Mouse (Mus musculus) adrenal gland, postnatal 14 days (tissue): Measurements from ENCODE around the gene Ipo11. TPM values are rescaled to one million over a fixed set of nuclear protein-coding genes. Genes with fewer than 3 reads are reported as not detected.

Experiments used
- DNase-seq: peaks from one replicate; pipeline ENCODE4 v3.0.0; 2021; ENCODE audit warnings: mixed read lengths
- total RNA-seq: library from RNA; stranded (reverse); gene quantifications from 2 replicates; pipeline ENCODE4 v1.2.3, GENCODE M21; 2021

Ipo11 gene
- total RNA-seq, 1 experiment from 2014 or later = 37.4 TPM

DNA sequence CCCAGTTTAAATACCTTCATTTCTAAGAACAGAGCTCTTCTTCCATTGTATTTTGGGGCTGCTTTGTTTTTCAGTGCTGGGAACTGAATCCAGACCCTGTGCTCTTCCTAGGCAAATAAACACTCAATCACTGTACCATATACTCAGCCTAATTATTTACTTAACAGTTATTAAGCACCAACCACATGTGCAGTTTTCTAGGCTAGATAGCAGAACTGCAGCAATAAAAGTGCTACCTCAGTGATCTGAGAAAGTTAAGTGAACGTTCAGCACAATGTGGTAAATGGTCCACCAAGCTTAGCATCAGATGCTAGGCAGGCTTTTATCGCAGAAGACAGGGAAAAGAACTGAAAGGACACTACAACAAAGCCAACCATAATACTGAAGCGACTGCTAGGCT is 32.1 kb downstream of the Ipo11 start:
- no peak for DNase-seq

DNA sequence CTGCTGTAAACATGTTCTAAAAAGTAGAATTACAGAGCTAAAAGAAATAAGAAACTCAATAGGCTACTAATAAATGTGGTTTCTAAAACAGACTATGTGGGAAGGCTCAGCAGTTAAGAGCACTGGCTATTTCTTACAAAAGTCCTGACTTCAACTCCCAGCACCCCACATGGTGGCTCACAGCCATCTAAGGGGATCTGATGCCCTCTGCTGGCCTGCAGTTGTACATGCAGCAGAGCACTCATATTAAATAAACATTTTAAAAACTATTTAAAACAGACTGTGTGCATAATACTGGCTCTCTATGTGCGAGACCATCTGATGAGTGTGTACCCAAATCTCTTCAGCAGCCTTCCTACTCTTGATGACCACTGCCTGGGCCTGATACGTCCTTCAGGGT is 42.5 kb downstream of the Ipo11 start:
- peak; percentile 30 for DNase-seq

DNA sequence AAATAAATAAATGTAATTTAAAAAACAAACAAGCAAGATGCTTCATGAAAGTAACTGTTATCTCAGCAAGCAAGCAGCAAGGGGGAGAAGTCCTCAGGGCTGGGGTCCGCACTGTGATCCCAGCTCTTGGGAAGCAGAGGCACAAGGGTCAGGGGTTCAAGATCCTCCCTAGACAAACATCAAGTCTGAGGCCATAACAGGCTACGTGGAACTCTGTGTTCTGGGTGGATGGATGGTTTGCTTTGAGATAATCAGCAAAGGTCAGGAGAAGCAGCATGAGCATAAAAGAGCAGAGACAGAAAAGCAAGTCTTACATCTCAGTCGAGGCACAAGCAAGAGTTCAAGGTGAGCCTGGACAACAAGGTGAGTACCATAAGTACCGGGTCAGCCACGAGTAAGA is 43.1 kb downstream of the Ipo11 start:
- DNase-seq = no peak

DNA sequence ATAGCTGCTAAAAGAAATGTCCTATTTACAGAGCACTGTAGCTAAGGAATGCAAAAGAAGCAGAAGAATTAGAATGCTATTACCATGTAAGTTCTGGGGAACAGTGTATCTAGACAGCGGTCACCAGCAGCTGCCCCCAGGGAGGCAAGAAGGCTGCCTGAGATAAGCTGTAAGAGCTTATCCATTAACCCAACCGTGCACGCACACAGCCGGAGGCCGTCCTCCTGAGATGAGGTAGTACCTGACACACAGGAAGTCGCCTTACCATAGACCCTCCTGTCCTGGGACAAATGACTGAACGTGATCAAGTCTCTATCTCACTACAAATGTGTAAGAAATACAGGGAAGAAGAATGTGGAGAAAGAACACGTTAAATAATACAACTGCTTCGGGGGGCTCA is 43.6 kb downstream of the Ipo11 start:
- DNase-seq = no peak

DNA sequence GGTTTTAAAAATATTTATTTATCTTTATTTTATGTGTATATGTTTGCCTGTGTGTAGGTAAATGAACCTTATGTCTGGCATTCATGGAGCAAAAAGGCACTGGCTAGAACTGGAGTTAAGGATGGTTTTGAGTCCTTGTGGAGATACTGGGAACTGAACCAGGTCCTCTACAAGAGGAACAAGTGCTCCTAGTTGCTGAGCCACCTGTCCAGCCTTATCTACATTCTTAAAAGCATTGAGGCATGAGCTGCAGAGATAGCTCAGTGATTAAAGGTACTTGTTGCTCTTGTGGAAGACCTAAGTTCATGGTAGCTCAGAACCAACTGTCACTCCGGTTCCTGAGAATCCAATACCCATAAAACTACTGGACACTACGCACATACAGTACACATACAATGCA is 49.4 kb downstream of the Ipo11 start:
- DNase-seq = no peak

DNA sequence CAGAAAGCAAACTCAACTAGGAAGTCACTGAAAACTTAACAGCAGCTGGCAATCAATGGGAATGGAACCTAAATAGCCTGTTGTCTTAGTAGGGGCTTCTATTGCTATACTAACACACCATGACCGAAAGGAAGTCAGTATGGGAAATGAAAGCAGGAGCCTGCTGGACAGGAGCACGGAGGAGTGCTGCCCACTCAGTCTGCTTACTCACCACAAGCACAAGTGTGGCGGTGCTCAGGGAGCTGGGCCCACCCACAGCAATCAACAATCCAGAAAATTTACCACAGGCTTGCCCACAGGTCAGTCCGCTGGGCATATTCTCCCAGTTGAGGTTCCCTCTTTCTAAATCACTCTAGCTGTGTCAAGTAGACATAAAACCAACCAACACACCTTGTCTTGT is 52.5 kb downstream of the Ipo11 start:
- no peak for DNase-seq

DNA sequence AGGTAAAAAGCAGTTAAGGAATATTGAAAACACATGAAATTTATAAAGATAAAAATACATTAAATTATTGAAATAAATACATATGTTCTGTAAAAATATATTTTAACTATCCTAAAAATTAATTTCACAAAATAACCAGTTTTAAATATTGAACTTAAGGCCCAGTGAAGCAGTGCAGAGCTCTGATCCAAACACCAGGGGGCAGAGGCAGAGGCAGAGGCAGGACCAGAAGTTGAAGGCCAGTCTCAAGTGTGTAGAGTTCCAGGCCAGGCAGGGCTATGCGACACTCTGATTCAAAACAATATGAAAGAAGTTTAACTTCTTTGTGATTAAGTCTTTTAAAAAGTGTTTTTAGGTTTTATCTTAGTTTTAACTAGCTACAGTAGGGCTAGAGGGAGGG is 60.5 kb downstream of the Ipo11 start:
- peak; percentile 18 for DNase-seq

DNA sequence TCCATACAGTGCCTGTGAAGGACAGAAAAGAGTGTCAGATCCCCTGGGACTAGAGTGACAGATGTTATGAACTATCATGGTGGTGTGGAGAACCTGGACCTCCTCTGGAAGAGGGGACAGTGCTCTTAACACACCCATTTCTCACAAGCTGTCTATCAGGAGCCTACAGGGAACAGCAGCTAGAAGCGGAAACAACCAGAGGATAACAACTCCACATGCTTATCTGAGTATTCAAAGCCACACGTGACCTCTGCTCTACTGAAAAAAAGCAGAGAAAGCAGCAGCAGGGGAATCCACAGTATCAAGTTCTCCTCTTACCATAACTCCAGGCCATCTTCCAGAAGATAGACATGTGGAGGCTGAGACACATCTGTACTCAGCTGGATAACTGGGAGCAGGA is 71.2 kb downstream of the Ipo11 start:
- no peak for DNase-seq

DNA sequence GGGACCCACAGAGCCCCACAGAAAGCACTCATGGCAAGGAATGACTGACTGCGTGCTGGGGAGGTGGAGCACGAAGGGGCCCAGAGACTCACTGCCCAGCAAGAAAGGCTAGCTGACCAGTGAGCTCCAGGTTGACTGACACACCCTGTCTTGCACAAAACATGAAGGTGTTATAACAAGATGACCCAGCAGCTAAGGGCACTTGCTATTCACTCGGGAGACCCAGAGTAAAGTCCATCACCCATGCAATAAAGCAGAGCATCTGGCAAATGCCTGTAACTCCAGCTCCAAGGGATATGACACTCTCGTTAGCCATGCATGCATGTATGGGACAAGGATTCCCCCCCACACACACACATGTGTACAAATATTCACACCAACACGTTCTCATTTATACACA is 78.0 kb downstream of the Ipo11 start:
- no peak for DNase-seq

DNA sequence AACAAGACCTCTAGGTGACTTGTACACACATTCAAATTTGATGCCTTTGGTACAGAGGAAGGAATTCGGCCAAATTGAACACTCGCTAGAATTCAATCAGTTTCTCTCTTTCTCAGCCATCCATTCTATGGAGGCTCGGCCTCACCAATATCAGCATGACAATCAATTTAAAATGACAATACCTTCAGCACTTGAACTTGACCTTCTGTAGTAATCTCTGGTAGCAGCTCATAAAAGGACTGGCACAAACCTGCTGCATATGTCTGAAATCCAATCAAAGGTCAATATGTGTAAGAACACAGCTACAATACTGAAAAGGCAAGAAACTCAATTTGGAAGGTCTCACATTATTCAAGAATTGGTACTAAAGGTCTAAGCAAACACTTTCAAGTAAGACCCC is 80.2 kb downstream of the Ipo11 start:
- DNase-seq = no peak

DNA sequence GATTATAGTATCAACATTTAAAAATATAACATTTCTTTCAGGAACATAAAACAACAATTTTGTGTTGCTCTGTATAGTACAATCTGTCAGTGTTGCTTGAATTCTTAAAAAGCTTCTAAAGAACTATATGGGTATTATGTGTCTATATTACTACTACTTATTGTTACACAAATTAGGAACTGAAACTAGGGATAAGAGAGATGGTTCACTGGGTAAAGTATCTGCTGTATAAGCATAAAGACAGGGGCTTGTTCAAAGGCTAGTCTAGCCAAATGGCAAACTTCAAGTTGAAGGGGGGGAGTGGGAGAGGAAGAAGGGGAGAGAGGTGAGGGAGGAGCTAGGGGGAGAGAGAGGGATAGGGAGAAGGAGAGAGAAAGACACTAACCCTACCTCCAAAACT is 89.2 kb downstream of the Ipo11 start:
- no peak for DNase-seq

DNA sequence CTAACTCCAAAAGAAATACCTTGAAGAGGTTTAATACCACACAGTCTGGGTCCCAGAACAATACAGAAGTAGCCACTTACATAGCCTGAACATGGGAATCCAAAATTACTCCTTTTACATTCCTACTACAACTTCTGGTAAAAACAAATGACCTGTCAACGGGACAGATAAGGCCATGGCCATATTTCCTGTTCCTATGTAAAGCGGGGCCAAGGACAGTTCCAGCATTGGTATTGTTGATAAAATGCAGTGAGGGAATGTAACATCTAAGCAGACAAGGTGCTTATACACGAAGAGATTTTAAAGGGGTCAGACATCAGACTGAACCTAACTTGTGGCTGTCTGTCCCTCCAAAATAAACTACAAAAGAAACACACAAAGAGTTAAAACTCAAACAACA is 91.8 kb downstream of the Ipo11 start:
- no peak for DNase-seq

DNA sequence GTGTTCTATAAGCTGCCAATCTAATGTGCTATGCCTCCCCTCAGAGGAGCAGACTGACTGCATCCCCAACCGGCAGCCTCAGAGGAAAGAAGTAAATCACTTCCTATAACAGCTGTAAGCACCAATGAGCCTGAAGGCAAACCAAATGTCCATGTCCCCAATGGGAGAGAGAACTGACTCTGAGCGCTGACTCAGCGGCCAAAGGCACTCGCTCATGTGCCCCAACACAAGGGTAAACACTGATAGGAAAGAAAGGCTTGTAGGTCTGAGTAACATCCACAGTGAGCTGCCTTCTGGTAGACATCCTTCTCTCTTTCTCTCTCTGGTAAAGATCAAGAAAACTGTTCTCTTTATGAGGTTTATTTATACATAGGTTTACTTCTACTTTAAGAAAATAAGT is 94.2 kb downstream of the Ipo11 start:
- DNase-seq = no peak

DNA sequence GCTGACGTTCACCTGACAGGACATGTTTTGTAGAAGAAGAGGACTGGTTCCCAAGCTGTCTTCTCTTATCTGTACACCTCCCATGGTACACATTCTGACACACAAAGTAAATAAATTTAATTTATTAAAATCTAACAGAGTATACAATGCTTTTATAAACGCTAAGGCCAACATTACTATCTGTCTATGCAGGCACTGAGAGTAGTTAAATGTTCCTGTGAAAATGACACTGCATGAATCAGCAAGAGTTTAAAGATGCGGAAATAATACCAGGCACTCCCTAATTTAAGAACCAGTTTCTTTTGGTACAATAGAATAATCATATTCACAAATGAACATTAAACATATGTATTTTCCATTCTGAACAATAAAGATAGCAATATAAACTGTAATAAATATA is 98.0 kb downstream of the Ipo11 start:
- no peak for DNase-seq

DNA sequence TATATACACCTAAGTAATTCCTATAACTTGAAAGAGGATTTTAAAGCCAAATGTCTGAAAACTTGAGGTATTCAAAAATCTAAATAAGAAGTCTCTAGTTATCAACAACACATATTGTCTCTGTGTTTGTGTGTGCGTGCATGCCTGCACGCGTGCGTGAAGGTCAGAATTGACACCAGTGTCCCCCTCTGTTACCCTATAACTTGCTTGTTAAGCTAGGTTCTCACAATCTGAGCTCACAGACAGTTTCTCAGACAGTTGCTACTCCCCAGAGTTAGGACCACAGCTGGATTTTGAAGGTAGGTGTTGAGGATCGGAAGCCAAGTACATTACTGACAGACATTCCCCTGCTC is 100.3 kb downstream of the Ipo11 start:
- no peak for DNase-seq

DNA sequence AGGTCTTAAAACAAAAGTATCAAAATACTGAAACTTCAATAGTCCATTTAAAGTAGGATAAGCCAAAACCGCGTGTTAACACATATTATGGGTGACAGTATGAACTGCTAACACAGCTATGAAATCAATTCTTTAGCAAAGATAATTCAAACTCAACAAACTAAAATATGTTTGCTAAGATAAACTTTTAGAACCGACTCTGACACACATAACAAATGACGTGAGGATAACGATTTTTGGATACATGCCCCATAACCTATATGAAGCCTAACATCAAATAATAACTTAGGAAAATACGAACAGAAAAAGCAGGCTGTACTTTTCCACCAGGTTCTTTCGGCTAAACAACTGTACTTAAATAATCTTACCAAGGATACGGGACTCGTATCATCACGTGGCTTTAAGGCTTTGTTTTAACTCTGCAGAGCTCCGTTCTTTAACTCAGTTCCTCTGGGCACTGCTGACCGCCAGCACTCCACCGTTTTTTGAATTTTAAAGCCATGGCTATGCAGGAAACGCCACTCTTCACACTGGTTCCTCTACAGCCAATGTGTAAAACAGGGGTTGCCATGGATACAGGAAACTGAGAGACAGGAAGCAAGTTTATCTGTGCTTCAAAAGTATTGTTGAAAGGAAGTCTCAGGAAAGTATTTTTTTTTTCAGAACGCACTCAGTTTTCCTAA is 100.8 kb downstream of the Ipo11 start:
- peak; percentile 53 for DNase-seq

DNA sequence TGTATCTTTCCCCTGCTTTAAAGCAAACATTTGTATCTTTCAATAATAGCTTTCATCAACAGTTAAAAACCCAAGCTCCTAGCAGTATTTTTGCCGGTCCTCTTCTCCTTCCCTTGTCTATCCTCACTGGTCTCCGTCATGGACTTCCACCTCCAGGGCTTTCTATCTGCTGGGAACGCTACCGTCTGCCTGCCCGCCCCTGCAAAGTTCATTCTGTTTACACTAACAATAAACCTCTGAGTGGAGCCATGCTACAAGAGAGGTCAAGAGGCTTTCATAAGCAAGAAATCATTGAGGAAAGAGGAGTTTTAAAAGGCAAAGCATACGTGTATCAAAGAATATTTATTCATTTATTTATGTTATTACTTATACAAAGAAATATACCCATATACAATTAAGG is 106.7 kb downstream of the Ipo11 start:
- DNase-seq = no peak

DNA sequence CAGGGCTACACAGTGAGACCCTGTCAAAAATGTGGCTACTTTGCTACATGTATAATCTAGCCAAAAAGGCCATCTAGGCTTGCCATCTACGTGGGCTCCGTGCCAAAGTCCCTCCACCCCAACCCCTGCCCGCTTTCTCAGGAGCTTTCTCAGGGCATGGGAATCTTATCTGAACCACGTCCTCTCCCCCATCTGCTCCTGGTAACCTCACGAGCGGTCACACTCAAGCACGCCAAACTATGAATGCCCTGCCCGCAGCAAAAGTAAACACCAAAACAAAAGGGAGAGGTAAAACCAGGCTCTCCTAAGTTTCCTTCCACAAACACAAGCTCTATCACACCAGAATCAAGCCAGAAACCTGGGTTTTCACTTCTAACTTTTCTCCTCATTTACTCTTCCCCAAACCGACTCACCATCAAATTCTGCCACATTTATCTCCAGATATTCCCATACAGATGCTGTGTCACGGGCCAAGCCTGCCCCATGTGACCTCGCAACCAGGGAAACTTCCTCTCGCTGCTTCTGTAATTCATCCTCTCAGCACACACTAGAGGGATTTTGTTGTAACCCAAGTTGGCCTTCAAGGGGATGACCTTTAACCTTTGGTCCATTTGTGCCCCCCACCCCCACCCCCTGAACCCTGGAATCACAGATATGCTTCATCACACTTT is 107.3 kb downstream of the Ipo11 start:
- DNase-seq = no peak

DNA sequence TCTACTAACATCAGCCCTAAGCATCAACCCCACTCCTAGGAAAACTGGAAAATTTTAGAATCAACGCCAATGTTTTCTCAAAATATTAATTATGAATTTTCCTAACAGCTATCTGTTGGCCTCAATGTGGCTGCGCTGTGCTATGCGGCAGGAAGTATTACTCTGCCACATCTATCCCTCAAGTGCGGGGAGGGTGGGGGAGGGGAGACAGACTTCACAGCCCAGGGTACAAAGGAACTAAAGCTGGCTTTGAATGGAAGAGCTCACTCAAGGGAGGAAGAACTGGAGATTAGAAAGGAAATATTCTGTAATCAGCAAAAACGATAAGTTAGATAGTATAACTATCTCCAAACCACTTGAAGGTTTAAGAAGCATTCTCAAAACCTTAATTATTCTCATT is 111.1 kb downstream of the Ipo11 start:
- DNase-seq = no peak

DNA sequence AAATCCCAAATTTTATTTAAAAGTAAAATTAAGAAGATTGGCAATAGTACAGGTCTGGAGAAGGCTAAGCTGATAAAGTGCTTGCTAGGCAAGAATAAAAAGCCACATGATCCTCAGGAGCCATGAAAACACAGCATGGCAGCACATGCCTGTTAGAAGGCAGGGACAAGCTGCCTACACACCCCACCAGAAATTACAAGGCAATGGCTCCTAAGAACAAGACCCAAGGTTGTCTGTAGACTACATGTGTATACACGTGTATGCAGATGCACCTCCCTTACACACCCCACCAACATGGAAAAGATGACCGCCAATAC is 112.9 kb downstream of the Ipo11 start:
- no peak for DNase-seq

DNA sequence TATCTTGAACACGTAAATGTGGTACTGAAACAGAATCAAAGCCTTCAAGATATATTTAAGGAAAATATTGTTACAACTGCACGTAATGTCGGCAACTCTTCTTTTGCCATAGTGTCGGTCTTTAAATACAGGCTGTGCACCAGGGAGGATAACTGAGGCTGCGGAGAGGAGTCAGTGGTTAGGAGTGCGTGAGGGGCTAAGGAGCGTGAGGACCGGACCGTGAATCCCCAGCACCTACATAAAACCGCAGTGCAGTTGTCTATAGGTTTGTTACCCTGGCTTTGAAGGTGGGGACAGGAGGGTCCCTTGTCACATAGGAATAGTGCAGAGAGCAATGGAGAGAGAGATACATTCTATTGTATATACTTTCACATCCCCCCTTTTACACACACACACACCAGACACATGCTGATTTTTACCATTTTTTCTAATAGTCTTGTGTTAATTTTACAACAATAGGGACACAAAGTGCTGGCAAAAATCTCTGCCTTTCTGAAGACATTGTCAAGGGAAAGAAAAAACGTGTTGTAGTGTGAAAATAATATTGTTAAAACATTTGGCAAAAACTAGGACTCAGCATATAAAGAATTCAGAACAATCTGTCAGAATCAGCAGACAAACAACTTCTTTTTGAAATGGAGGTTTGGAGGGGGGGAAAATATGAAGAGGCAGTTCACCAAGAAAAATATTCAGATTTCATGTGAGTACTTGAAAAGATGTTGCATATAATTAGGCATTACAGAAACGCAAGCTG is 113.5 kb downstream of the Ipo11 start:
- no peak for DNase-seq

DNA sequence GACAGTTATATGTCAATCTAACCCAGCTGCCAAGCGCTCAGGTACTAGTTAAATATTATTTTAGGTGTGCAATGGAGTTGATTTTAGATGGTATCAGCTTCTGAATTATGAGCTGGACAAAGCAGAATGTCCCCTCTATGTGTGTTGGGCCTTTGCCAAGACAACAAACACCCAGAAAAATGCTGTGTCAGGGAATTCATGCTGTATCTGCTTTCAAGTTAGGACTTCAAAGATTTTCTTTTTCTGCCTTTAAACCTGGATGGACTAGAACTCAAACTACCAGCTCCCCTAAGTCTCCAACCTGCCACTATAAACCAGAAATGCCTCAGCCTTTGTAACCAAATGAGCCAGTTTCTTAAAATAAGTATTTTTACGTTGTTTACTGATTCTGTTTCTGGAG is 116.6 kb downstream of the Ipo11 start:
- no peak for DNase-seq

DNA sequence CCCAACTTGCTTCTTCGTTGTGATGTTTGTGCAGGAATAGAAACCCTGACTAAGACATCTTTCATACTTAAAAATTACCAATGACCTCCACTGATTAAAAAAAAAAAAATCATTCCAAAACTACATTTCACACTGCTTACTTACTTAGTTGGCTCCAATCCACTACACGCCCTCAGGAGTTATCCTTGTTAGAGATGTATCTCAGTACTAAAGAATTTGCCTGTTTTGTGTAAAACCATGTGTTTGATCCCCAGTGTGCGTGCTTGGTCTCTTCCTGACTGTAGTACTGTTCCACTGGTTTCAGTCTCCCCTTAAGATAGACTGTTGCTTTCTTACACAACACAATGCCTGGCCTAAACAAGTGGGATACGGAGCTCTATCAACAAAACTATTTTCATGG is 117.0 kb downstream of the Ipo11 start:
- no peak for DNase-seq

DNA sequence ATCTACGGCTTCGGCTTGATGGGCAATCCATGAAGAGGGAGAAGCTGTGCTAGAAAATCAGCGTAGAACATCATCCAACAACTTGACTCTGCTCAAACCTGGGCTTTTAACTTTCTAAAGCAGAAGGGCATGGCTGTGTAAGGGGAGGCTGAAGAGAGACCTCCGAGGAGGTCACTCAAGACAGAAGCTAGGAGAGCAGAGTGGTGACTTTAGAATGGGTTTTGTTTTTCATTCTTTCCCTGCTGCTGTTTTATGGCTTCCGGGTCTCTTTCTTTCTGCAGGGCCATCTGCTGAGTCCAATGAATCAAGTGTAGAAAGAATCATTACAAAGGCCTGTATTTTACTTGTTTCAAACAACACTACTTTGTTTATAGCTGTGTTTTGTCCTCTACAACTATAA is 119.7 kb downstream of the Ipo11 start:
- no peak for DNase-seq
